Mouse (Mus musculus) liver, adult 2 months (tissue): ENCODE data around the gene Gm49325. TPM values are rescaled to one million over a fixed set of nuclear protein-coding genes. Genes with fewer than 3 reads are reported as not detected.

Source experiments
- DNase-seq: peaks from one replicate; pipeline ENCODE4 v3.0.0-alpha.2; 2011; ENCODE audit warnings: low read depth, low spot score; ENCODE audit errors: extremely low read depth
- H3K27ac ChIP-seq: fragments of 200-500 bp; replicated peaks from 2 replicates; pipeline ENCODE4 v1.5.1; 2012; ENCODE audit warnings: low read depth, mild to moderate bottlenecking, control low read depth, inconsistent platforms, low read length; ENCODE audit not compliant: insufficient read depth
- H3K27me3 ChIP-seq: fragments of 200-500 bp; 2 replicates; pipeline ENCODE4 v1.6.1; 2012; ENCODE audit warnings: mild to moderate bottlenecking, moderate library complexity, low read length, inconsistent platforms; ENCODE audit not compliant: control insufficient read depth, insufficient read depth
- H3K36me3 ChIP-seq: fragments of 200-500 bp; 2 replicates; pipeline ENCODE4 v1.6.1; 2012; ENCODE audit warnings: low read length, inconsistent platforms; ENCODE audit not compliant: control insufficient read depth, insufficient read depth
- H3K4me1 ChIP-seq: fragments of 200-500 bp; 2 replicates; pipeline ENCODE4 v1.6.1; 2011; ENCODE audit warnings: low read length; ENCODE audit not compliant: control insufficient read depth, insufficient read depth
- H3K4me3 ChIP-seq: fragments of 200-500 bp; 2 replicates; pipeline ENCODE4 v1.5.1; 2011; ENCODE audit warnings: low read depth, mild to moderate bottlenecking, control low read depth, low read length, moderate library complexity; ENCODE audit not compliant: insufficient read depth
- H3K79me2 ChIP-seq: fragments of 200-500 bp; 2 replicates; pipeline ENCODE4 v1.6.1; 2012; ENCODE audit warnings: inconsistent platforms, mild to moderate bottlenecking, low read length, moderate library complexity; ENCODE audit not compliant: control insufficient read depth, insufficient read depth
- H3K9ac ChIP-seq: fragments of 200-500 bp; 2 replicates; pipeline ENCODE4 v1.6.1; 2012; ENCODE audit warnings: low read depth, mild to moderate bottlenecking, control low read depth, inconsistent platforms, low read length
- CTCF ChIP-seq: fragments of 200-500 bp; IDR thresholded peaks from 2 replicates; pipeline ENCODE4 v1.5.1; 2011; ENCODE audit warnings: low read depth, low read length, control low read depth
- POLR2A ChIP-seq: fragments of 200-500 bp; IDR thresholded peaks from 2 replicates; pipeline ENCODE4 v1.6.1; 2011; ENCODE audit warnings: low read length, control low read depth; ENCODE audit not compliant: insufficient read depth; ENCODE audit errors: extremely low read depth
- WGBS: fragments of 180-500 bp; shearing (Covaris S2); methylation state at CpG from one replicate; pipeline ENCODE4 v1.1.7; 2018; 5-methylcytosine and 5-hydroxymethylcytosine counted together
- polyA plus RNA-seq: library from polyadenylated mRNA; depleted of rRNA; stranded (reverse); fragments of >200 nt; gene quantifications from 2 replicates; pipeline ENCODE4 v1.2.3, GENCODE M21; 2012
- total RNA-seq: library from RNA; depleted of rRNA; stranded (reverse); fragments of >200 nt; gene quantifications from 2 replicates; pipeline ENCODE4 v1.2.3, GENCODE M21; 2014

Gene Gm49325
- total and polyA plus RNA-seq, 2 experiments, result not detected

GRCm38 (mm10) chr10:77645571-77645970 lies 39.6 kb downstream of the Gm49325 start:
- Histone ChIP-seq H3K4me3 (no peak overlapping the region), H3K9ac (no peak overlapping the region), H3K4me1 (no peaks in the 10 kb centered on the region), H3K79me2 (no peaks in the 10 kb centered on the region), H3K27ac (no peak overlapping the region), H3K27me3 (no peaks in the 10 kb centered on the region), H3K36me3 (peaks cover 28% of the 10 kb centered on the region)
- WGBS, result 95% methylated on average over 5 of the region's 5 CpGs
- no peak for DNase-seq
- TF ChIP-seq POLR2A (no peak), CTCF (no peak)

GRCm38 (mm10) chr10:77647461-77647860 lies 41.5 kb downstream of the Gm49325 start:
- Histone ChIP-seq H3K4me3 (no peak overlapping the region), H3K27ac (no peak overlapping the region), H3K27me3 (no peaks in the 10 kb centered on the region), H3K79me2 (no peaks in the 10 kb centered on the region), H3K9ac (no peak overlapping the region), H3K36me3 (peaks cover 16% of the 10 kb centered on the region), H3K4me1 (no peaks in the 10 kb centered on the region)
- no peak for DNase-seq
- 81% methylated on average over 1 of the region's 1 CpGs for WGBS
- TF ChIP-seq POLR2A, result no peak
- TF ChIP-seq CTCF, result no peak

GRCm38 (mm10) chr10:77647901-77648300 lies 41.9 kb downstream of the Gm49325 start:
- H3K36me3 ChIP-seq, result peaks cover 16% of the 10 kb centered on the region
- no peak overlapping the region for H3K4me3 ChIP-seq
- no peak for TF ChIP-seq POLR2A
- TF ChIP-seq CTCF, result no peak
- no peaks in the 10 kb centered on the region for H3K79me2 ChIP-seq
- H3K27me3 ChIP-seq, result no peaks in the 10 kb centered on the region
- WGBS, result 85% methylated on average over 8 of the region's 8 CpGs
- H3K27ac ChIP-seq, result no peak overlapping the region
- H3K9ac ChIP-seq, result no peak overlapping the region
- DNase-seq, result no peak
- H3K4me1 ChIP-seq, result no peaks in the 10 kb centered on the region

- TF ChIP-seq CTCF, result no peak
- no peak for TF ChIP-seq POLR2A
- Histone ChIP-seq H3K9ac (no peak overlapping the region), H3K4me3 (no peak overlapping the region), H3K27ac (no peak overlapping the region), H3K36me3 (no peaks in the 10 kb centered on the region), H3K27me3 (no peaks in the 10 kb centered on the region), H3K79me2 (no peaks in the 10 kb centered on the region), H3K4me1 (no peaks in the 10 kb centered on the region)
- no peak for DNase-seq
- WGBS, result 93% methylated on average over 9 of the region's 9 CpGs
Observed at GRCm38 (mm10) chr10:77652046-77652445, 46.0 kb downstream of the Gm49325 start.

- no peak overlapping the region for H3K27ac ChIP-seq
Observed at GRCm38 (mm10) chr10:77658286-77658994, 52.4 kb downstream of the Gm49325 start.

GRCm38 (mm10) chr10:77663949-77664665 lies 58.1 kb downstream of the Gm49325 start:
- H3K4me3 ChIP-seq, result no peak overlapping the region
- no peak overlapping the region for H3K9ac ChIP-seq
- H3K79me2 ChIP-seq, result no peaks in the 10 kb centered on the region
- 53% methylated on average over 43 of the region's 43 CpGs for WGBS
- TF ChIP-seq CTCF (no peak), POLR2A (no peak)
- H3K27ac ChIP-seq, result no peak overlapping the region
- no peaks in the 10 kb centered on the region for H3K4me1 ChIP-seq
- DNase-seq, result no peak
- H3K36me3 ChIP-seq, result no peaks in the 10 kb centered on the region
- H3K27me3 ChIP-seq, result no peaks in the 10 kb centered on the region

More at GRCm38 (mm10) chr10:77658286-77658994, 52.4 kb downstream of the Gm49325 start:
- H3K4me1 ChIP-seq, result no peaks in the 10 kb centered on the region
- H3K9ac ChIP-seq, result no peak overlapping the region
- no peak for TF ChIP-seq POLR2A
- TF ChIP-seq CTCF, result no peak
- H3K4me3 ChIP-seq, result no peak overlapping the region
- 66% methylated on average over 15 of the region's 15 CpGs for WGBS
- H3K36me3 ChIP-seq, result no peaks in the 10 kb centered on the region
- H3K79me2 ChIP-seq, result no peaks in the 10 kb centered on the region
- no peak for DNase-seq
- H3K27me3 ChIP-seq, result no peaks in the 10 kb centered on the region
